13 mouse cellular contexts compared by ENCODE assay signal in the genomic region with DNA sequence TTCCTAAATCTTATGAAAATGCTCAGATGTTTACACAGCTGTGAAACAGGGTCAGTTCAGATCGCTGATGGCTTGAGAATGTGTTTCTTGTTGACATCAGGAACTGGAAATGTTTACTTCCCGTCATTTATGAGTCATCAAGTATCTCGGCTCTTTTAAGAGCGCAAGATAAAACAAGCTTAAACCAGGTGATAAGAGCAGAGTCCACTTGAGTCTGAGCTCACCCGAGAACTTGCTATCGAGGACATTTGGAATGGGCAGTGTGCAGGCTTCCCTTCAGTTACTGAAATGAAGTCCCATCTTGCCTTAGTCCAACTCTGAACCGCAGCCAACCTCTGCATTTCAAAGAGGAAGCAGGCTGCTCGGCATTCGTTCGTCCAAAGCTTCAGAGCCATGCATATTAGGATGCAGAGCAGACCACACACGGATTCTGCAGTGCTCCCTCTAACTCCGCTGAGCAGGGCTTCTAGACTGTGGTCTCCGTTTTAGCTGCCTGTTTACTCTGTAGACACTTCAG. TPM values are rescaled to one million over a fixed set of nuclear protein-coding genes. Genes with fewer than 3 reads are reported as not detected.
A peak's percentile ranks its signal among the peaks of the same experiment; 100 is the strongest.
DNase-seq lines count a peak whose midpoint lies in the region; ATAC-seq and TF ChIP-seq lines count a peak whose summit lies in the region.
"Had no signal": no experiment of that assay in that cellular context is flagged by ENCODE, and none has a peak within 500 bp of the region (broad histone marks: within the 10 kb centered on the region; RNA-seq: fewer than 3 reads in every experiment).

No protein-coding gene starts in this region.

- no peak overlapping the region for H3K9ac ChIP-seq in lung, embryonic 14.5 days
- H3K9ac ChIP-seq: embryonic facial prominence, embryonic 15.5 days; limb, embryonic 13.5 days; neural tube, embryonic 13.5 days had no signal

- H3K9me3 ChIP-seq in lung, embryonic 14.5 days (ENCODE audit: low read depth, low read length), result no peaks in the 10 kb centered on the region
- H3K9me3 ChIP-seq: embryonic facial prominence, embryonic 15.5 days; limb, embryonic 13.5 days; neural tube, embryonic 13.5 days had no signal

- H3K4me3 ChIP-seq in gastrocnemius, adult 2 months, result peak overlapping the region; percentile 23; the same call in 1 of the 2 replicates
- no peak overlapping the region for H3K4me3 ChIP-seq in lung, embryonic 14.5 days (ENCODE audit: low read depth, low read length)
- no peak overlapping the region for H3K4me3 ChIP-seq in cerebellum, adult 2 months (replicated peaks; ENCODE audit: insufficient read depth, low read depth, low read length)
- H3K4me3 ChIP-seq: embryonic facial prominence, embryonic 15.5 days; limb, embryonic 13.5 days; neural tube, embryonic 13.5 days had no signal

- TF ChIP-seq CTCF in gastrocnemius, adult 2 months (IDR thresholded peaks at IDR 0.05), result no peak
- no peak for TF ChIP-seq CTCF in lung, embryonic 14.5 days (IDR thresholded peaks at IDR 0.05; ENCODE audit: low read depth)
- TF ChIP-seq CTCF in cerebellum, adult 2 months (IDR thresholded peaks at IDR 0.05; ENCODE audit: borderline replicate concordance, insufficient read depth, low read depth, low read length), result no peak

- intact Hi-C loops in gastrocnemius, adult 2 months (cut with DNase I), result loop anchor here (5.0 kb wide), 2 partner anchors 49 to 304 kb away; no protein-coding TSS in a partner anchor

- 5% methylated on average over 13 of the region's 13 CpGs for WGBS in lung, embryonic 14.5 days
- WGBS in cerebellum, adult 2 months, result 47% methylated on average over 13 of the region's 13 CpGs

- peak; percentile 77 for ATAC-seq in lung, embryonic 14.5 days (ENCODE audit: insufficient read depth)

- DNase-seq in gastrocnemius, adult 2 months, result no peak
- no peak for DNase-seq in gastrocnemius, postnatal 4 days (ENCODE audit: low spot score in 2 of 2)
- DNase-seq in right cerebral cortex, postnatal 4 days, result peak; percentile 14
- no peak for DNase-seq in right cerebral cortex, adult 2 months (ENCODE audit: low spot score in 2 of 2)
- peak; percentile 86 for DNase-seq in lung, embryonic 14.5 days
- no peak for DNase-seq in cerebellum, adult 2 months
- DNase-seq in adrenal gland, postnatal 36 days, result no peak
- DNase-seq in spleen, adult 18-20 months, result no peak
- DNase-seq: adrenal gland, adult 2 months had no signal

- TF ChIP-seq POLR2A in cerebellum, adult 2 months (IDR thresholded peaks at IDR 0.05; ENCODE audit: borderline replicate concordance, insufficient read depth, low read length), result no peak

- H3K27ac ChIP-seq in gastrocnemius, adult 2 months, result no peak overlapping the region
- H3K27ac ChIP-seq in lung, embryonic 14.5 days (ENCODE audit: low read depth), result peak overlapping the region; percentile 68
- H3K27ac ChIP-seq in cerebellum, adult 2 months (ENCODE audit: insufficient read depth, low read length), result no peak overlapping the region
- H3K27ac ChIP-seq: embryonic facial prominence, embryonic 15.5 days; limb, embryonic 13.5 days; neural tube, embryonic 13.5 days had no signal

- peaks cover 16% of the 10 kb centered on the region; the same call in 1 of the 2 replicates for H3K4me1 ChIP-seq in lung, embryonic 14.5 days (ENCODE audit: insufficient read depth)
- H3K4me1 ChIP-seq in cerebellum, adult 2 months (ENCODE audit: control insufficient read depth, insufficient read depth, low read length), result no peaks in the 10 kb centered on the region
- H3K4me1 ChIP-seq: embryonic facial prominence, embryonic 15.5 days; limb, embryonic 13.5 days; neural tube, embryonic 13.5 days had no signal

- no peaks in the 10 kb centered on the region for H3K27me3 ChIP-seq in lung, embryonic 14.5 days (ENCODE audit: insufficient read depth, low read length)
- H3K27me3 ChIP-seq in cerebellum, adult 2 months (ENCODE audit: control insufficient read depth, insufficient read depth, low read length), result no peaks in the 10 kb centered on the region
- H3K27me3 ChIP-seq: embryonic facial prominence, embryonic 15.5 days; limb, embryonic 13.5 days; neural tube, embryonic 13.5 days had no signal

- no peaks in the 10 kb centered on the region for H3K36me3 ChIP-seq in lung, embryonic 14.5 days (ENCODE audit: insufficient read depth)
- H3K36me3 ChIP-seq: embryonic facial prominence, embryonic 15.5 days; limb, embryonic 13.5 days; neural tube, embryonic 13.5 days had no signal

- peak overlapping the region; percentile 52 for H3K4me2 ChIP-seq in lung, embryonic 14.5 days
- H3K4me2 ChIP-seq: embryonic facial prominence, embryonic 15.5 days; limb, embryonic 13.5 days; neural tube, embryonic 13.5 days had no signal

RNA-seq across cellular contexts. Expression of a gene that starts 37.0 kb away (rescaled TPM):
- total RNA-seq in gastrocnemius, adult 2 months (2021), result not detected
- not detected for total RNA-seq in gastrocnemius, postnatal 4 days (2021)
- polyA plus RNA-seq in lung, embryonic 14.5 days (2014; fragmentation: Nextera tagmentation; extraction: Ambion mirVana), result 2.5 and 2.9 TPM in 2 replicates
- polyA plus RNA-seq in cerebellum, adult 2 months (2012; rRNA removed), result 5.0 and 5.1 TPM in 2 replicates
- 1 to 10 TPM; 1.5 to 2.8 TPM for total RNA-seq in adrenal gland, postnatal 36 days (2021)
- total RNA-seq: heart, postnatal 36 days had no signal
- polyA plus RNA-seq: adrenal gland, adult 2 months had no signal

RNA-seq across cellular contexts. Expression of a gene that starts 42.6 kb away (rescaled TPM):
- not detected for total RNA-seq in gastrocnemius, adult 2 months (2021)
- total RNA-seq in gastrocnemius, postnatal 4 days (2021), result under 1 TPM in 1 of 2 experiments, not detected in 1; 0.16 TPM
- 0.14 and 0.30 TPM in 2 replicates for polyA plus RNA-seq in lung, embryonic 14.5 days (2014; fragmentation: Nextera tagmentation; extraction: Ambion mirVana)
- polyA plus RNA-seq in cerebellum, adult 2 months (2012; rRNA removed), result not detected in 2 replicates
- total RNA-seq in adrenal gland, postnatal 36 days (2021), result not detected
- total RNA-seq: heart, postnatal 36 days had no signal
- polyA plus RNA-seq: adrenal gland, adult 2 months; embryonic facial prominence, embryonic 15.5 days; neural tube, embryonic 13.5 days had no signal

Comparison
In these comparisons a context has a peak if more than half of its experiments do, and no peak if none do; other contexts are left out.
1. DNase-seq: peak in right cerebral cortex, postnatal 4 days (single experiment) and lung, embryonic 14.5 days (single experiment); none in gastrocnemius, adult 2 months (single experiment), gastrocnemius, postnatal 4 days (0 of 2), right cerebral cortex, adult 2 months (0 of 2), cerebellum, adult 2 months (0 of 2), adrenal gland, postnatal 36 days (0 of 2) and spleen, adult 18-20 months (0 of 2).